Mouse (Mus musculus) thymus, postnatal 36 days (tissue): Measurements from ENCODE around the gene Gtpbp10.

Experiments
- DNase-seq, 2 experiments: peaks; one replicate each; pipeline ENCODE4 v3.0.0; 2022; ENCODE audit warnings: mixed read lengths in 2 of 2

Gtpbp10 gene

DNA sequence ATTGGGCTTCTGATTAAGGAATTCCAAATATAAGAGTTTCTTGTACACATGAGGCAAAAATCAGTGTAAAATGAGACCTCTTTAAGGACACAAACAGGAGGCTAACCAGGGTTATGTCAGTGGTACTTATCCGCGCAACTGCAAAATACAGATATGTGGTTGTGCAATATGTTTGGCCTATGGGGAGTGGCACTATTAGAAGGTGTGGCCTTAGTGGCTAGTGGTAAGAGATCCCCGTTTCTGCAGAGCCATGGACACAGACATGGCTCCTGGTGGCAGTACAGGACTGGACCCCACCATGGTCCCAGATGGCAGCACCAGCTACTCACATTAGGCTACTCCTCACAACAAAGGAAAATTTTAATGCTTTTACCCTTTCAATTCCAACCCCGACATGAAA lies 64.3 kb downstream of the Gtpbp10 start:
- no peak for DNase-seq

- no peak for DNase-seq
Observed at GRCm38 (mm10) chr5:5494269-5495005, 64.9 kb downstream of the Gtpbp10 start.

- DNase-seq, result no peak
Observed at GRCm38 (mm10) chr5:5492163-5492562, 67.2 kb downstream of the Gtpbp10 start.
